In genomic region chr2:105330024-105330423, GRCm38 (mm10) we compare ENCODE assay signal across 16 mouse cellular contexts.
DNase-seq lines count a peak whose midpoint lies in the region; ATAC-seq and TF ChIP-seq lines count a peak whose summit lies in the region.
"Had no signal": no experiment of that assay in that cellular context is flagged by ENCODE, and none has a peak within 500 bp of the region (broad histone marks: within the 10 kb centered on the region; RNA-seq: fewer than 3 reads in every experiment).

No protein-coding gene starts in this region.

- TF ChIP-seq CTCF in cerebellum, adult 2 months (IDR thresholded peaks at IDR 0.05; ENCODE audit: borderline replicate concordance, insufficient read depth, low read depth, low read length): no peak

- no peak overlapping the region for H3K4me2 ChIP-seq in forebrain, embryonic 16.5 days (ENCODE audit: low read length)
- H3K4me2 ChIP-seq in forebrain, embryonic 12.5 days: no peak overlapping the region
- H3K4me2 ChIP-seq: heart, embryonic 13.5 days; hindbrain, embryonic 14.5 days; midbrain, embryonic 13.5 days had no signal

- no peak for TF ChIP-seq POLR2A in cerebellum, adult 2 months (IDR thresholded peaks at IDR 0.05; ENCODE audit: borderline replicate concordance, insufficient read depth, low read length)

- no peak overlapping the region for H3K9ac ChIP-seq in forebrain, embryonic 16.5 days (replicated peaks; ENCODE audit: low read depth, low read length)
- H3K9ac ChIP-seq in forebrain, embryonic 12.5 days: no peak overlapping the region
- H3K9ac ChIP-seq: heart, embryonic 13.5 days; hindbrain, embryonic 14.5 days; liver, postnatal 0 days; midbrain, embryonic 13.5 days had no signal

- 80% methylated on average over 4 of the region's 4 CpGs for WGBS in forebrain, embryonic 16.5 days
- WGBS in forebrain, embryonic 12.5 days: 97% methylated on average over 4 of the region's 4 CpGs
- WGBS in cerebellum, adult 2 months: 13% methylated on average over 4 of the region's 4 CpGs

- H3K27me3 ChIP-seq in forebrain, embryonic 16.5 days (replicated peaks; ENCODE audit: control insufficient read depth, insufficient read depth, low read length): no peaks in the 10 kb centered on the region
- peaks cover 14% of the 10 kb centered on the region; the same call in 1 of the 2 replicates for H3K27me3 ChIP-seq in forebrain, embryonic 12.5 days
- H3K27me3 ChIP-seq in cerebellum, adult 2 months (ENCODE audit: control insufficient read depth, insufficient read depth, low read length): no peaks in the 10 kb centered on the region

- DNase-seq in layer of hippocampus, adult 11-12 months (ENCODE audit: low spot score): peak; percentile 32
- DNase-seq in layer of hippocampus, postnatal 25 days (ENCODE audit: extremely low spot score in 1 of 2, low spot score in 1 of 2): no peak
- peak; percentile 90 to 93 for DNase-seq in cerebellum, adult 2 months
- DNase-seq in layer of hippocampus, adult 8-10 months (ENCODE audit: low spot score in 2 of 2): peak; percentile 25 to 34
- no peak for DNase-seq in urinary bladder, adult 18-20 months (ENCODE audit: low spot score in 2 of 2)
- no peak for DNase-seq in adrenal gland, postnatal 4 days (ENCODE audit: low spot score in 2 of 2)
- DNase-seq: kidney, adult 11 months; kidney, postnatal 10 days; liver, postnatal 0 days; right cerebral cortex, postnatal 25 days had no signal

- peaks cover 5% of the 10 kb centered on the region; the same call in 1 of the 2 replicates for H3K4me1 ChIP-seq in forebrain, embryonic 16.5 days (replicated peaks; ENCODE audit: control insufficient read depth, insufficient read depth, low read length)
- H3K4me1 ChIP-seq in forebrain, embryonic 12.5 days: peaks cover 2% of the 10 kb centered on the region; the same call in 1 of the 2 replicates
- peaks cover 12% of the 10 kb centered on the region for H3K4me1 ChIP-seq in cerebellum, adult 2 months (ENCODE audit: control insufficient read depth, insufficient read depth, low read length)

- H3K36me3 ChIP-seq in forebrain, embryonic 16.5 days (ENCODE audit: control insufficient read depth, insufficient read depth): no peaks in the 10 kb centered on the region
- no peaks in the 10 kb centered on the region for H3K36me3 ChIP-seq in forebrain, embryonic 12.5 days (replicated peaks)
- H3K36me3 ChIP-seq: heart, embryonic 13.5 days; midbrain, embryonic 13.5 days had no signal

- H3K4me3 ChIP-seq in forebrain, embryonic 16.5 days (replicated peaks; ENCODE audit: low read length): no peak overlapping the region
- H3K4me3 ChIP-seq in forebrain, embryonic 12.5 days (replicated peaks): no peak overlapping the region
- H3K4me3 ChIP-seq in cerebellum, adult 2 months (replicated peaks; ENCODE audit: insufficient read depth, low read depth, low read length): no peak overlapping the region
- H3K4me3 ChIP-seq: heart, embryonic 13.5 days; midbrain, embryonic 13.5 days had no signal

- H3K9me3 ChIP-seq in forebrain, embryonic 16.5 days (ENCODE audit: control insufficient read depth, low read length): no peaks in the 10 kb centered on the region
- H3K9me3 ChIP-seq in forebrain, embryonic 12.5 days: no peaks in the 10 kb centered on the region
- H3K9me3 ChIP-seq: heart, embryonic 13.5 days; midbrain, embryonic 13.5 days had no signal

- ATAC-seq in forebrain, embryonic 16.5 days: peak; percentile 47; the same call in 1 of the 2 replicates
- ATAC-seq in forebrain, embryonic 12.5 days (ENCODE audit: low FRiP score): no peak
- ATAC-seq: liver, postnatal 0 days; midbrain, embryonic 13.5 days had no signal

- H3K27ac ChIP-seq in forebrain, embryonic 16.5 days (ENCODE audit: low read length): no peak overlapping the region
- no peak overlapping the region for H3K27ac ChIP-seq in forebrain, embryonic 12.5 days
- no peak overlapping the region for H3K27ac ChIP-seq in cerebellum, adult 2 months (ENCODE audit: insufficient read depth, low read length)
- H3K27ac ChIP-seq: heart, embryonic 13.5 days; hindbrain, embryonic 14.5 days; macrophage; midbrain, embryonic 13.5 days had no signal

Comparison
In these comparisons a context has a peak if more than half of its experiments do, and no peak if none do; other contexts are left out.
1. DNase-seq: peak in layer of hippocampus, adult 11-12 months (single experiment), cerebellum, adult 2 months (2 of 2) and layer of hippocampus, adult 8-10 months (2 of 2); none in layer of hippocampus, postnatal 25 days (0 of 2), urinary bladder, adult 18-20 months (0 of 2) and adrenal gland, postnatal 4 days (0 of 2).